Mouse (Mus musculus): ENCODE data around the gene Enc1. TPM values are rescaled to one million over a fixed set of nuclear protein-coding genes. Genes with fewer than 3 reads are reported as not detected.
"Not testable (repeated sequence)": the region's sequence is repeated elsewhere in the genome, so short reads cannot be mapped to it uniquely, and the experiment has no call there.

The Enc1 gene
- total RNA-seq, 2 experiments from 2014 or later, result 1.1 to 4.8 TPM

GRCm38 (mm10) chr13:97259271-97259670 lies 18.4 kb downstream of the Enc1 start:
- intact Hi-C loops (cut with DNase I), result no loop called here
- TF ChIP-seq CTCF (IDR thresholded peaks at IDR 0.05), result no peak
- Histone ChIP-seq H3K27ac (no peak overlapping the region), H3K4me3 (no peak overlapping the region)
- no peak for DNase-seq

DNA sequence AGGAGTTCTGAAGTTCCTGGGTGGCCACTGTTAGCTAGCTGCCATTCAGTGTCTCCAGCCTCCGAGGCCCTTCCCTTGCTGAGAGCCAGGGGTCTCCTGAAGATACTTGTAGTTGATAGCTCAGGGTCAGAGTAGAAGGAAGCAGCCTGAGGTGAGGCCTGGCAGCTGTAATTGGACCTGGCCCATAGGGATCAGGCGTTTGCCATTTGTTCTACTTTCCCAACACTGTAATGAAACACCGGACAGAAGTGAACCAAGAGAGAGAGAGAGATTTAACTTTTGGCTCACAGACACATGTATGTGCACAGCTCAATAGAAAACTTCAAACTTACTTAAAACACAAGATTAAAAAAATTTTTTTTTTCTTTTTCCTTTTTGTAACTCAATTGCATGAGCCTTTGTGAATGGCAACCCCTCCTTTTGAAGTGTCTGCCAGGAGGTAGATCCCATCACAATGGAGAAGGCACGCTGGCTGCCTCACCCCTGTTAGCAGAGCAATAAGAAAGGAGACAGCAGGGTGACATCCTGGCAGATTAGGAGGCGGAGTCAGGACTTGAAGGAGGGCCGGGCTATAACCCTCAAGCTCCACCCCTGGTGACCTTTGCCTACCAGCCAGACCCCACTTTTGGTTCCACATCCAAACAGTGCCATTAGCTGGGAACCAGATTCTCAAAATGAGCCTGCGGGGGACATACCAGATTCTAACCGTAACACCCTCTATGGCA lies 19.7 kb downstream of the Enc1 start:
- intact Hi-C loops (cut with DNase I), result no loop called here
- no peak for TF ChIP-seq CTCF (IDR thresholded peaks at IDR 0.05)
- no peak for DNase-seq
- Histone ChIP-seq H3K27ac (no peak overlapping the region), H3K4me3 (no peak overlapping the region)

GRCm38 (mm10) chr13:97261549-97261948 lies 20.6 kb downstream of the Enc1 start:
- TF ChIP-seq CTCF (IDR thresholded peaks at IDR 0.05), result no peak
- DNase-seq, result no peak
- intact Hi-C loops (cut with DNase I), result no loop called here
- Histone ChIP-seq H3K27ac (no peak overlapping the region), H3K4me3 (no peak overlapping the region)

- H3K4me3 ChIP-seq, result no peak overlapping the region
- DNase-seq, result no peak
- no peak overlapping the region for H3K27ac ChIP-seq
- intact Hi-C loops (cut with DNase I), result no loop called here
- TF ChIP-seq CTCF (IDR thresholded peaks at IDR 0.05), result no peak
Measured at GRCm38 (mm10) chr13:97262676-97263075, 21.8 kb downstream of the Enc1 start.

- intact Hi-C loops (cut with DNase I); H3K4me3 ChIP-seq; DNase-seq; H3K27ac ChIP-seq: not testable (repeated sequence)
Measured at GRCm38 (mm10) chr13:97265534-97265933, 24.6 kb downstream of the Enc1 start.

GRCm38 (mm10) chr13:97270723-97271122 lies 29.8 kb downstream of the Enc1 start:
- Histone ChIP-seq H3K4me3 (no peak overlapping the region), H3K27ac (no peak overlapping the region)
- intact Hi-C loops (cut with DNase I), result no loop called here
- DNase-seq, result no peak
- TF ChIP-seq CTCF (IDR thresholded peaks at IDR 0.05), result no peak

DNA sequence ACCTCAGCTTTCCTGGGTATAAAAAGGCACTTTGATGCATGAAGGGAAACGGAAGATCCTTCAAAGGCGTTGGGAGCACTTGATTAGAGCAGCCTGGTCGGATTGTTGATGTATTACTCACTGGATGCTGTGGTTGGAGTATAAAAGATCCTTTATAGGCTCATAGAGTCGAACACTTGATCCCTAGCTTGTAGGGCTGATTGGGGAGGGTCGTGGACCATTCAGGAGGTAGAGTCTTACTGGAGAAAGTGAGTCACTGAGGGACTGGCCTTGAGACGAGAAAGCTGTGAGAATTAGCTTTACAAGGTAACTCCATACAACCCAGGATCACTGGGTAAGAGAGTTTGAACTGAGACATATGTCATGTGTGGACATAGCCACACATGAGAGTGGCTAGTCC lies 30.7 kb downstream of the Enc1 start:
- intact Hi-C loops (cut with DNase I), result no loop called here
- Histone ChIP-seq H3K27ac (no peak overlapping the region), H3K4me3 (no peak overlapping the region)
- DNase-seq, result no peak
- no peak for TF ChIP-seq CTCF (IDR thresholded peaks at IDR 0.05)

DNA sequence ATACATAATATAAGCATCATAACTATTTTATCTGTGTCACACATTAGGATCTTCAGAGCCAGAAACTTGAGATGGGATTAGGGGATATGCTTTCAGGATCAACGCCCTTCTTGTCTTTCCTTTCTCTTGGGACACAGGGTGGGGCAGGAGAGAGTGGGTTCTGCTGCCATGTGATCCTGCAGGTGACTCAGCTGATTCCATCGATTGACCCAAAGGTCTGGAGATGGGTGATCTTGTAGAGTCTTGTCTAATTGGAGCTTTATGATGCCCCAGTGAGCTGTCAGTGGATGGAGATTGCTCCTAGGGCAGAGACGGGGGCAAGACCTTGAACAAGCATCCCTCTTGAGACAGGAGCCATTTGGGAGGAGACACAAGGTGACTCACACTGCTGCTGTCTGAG lies 33.9 kb downstream of the Enc1 start:
- no peak for DNase-seq
- Histone ChIP-seq H3K27ac (no peak overlapping the region), H3K4me3 (no peak overlapping the region)
- TF ChIP-seq CTCF (IDR thresholded peaks at IDR 0.05), result no peak
- intact Hi-C loops (cut with DNase I), result no loop called here

GRCm38 (mm10) chr13:97275482-97275881 lies 34.6 kb downstream of the Enc1 start:
- no peak for TF ChIP-seq CTCF (IDR thresholded peaks at IDR 0.05)
- intact Hi-C loops (cut with DNase I), result no loop called here
- no peak for DNase-seq
- Histone ChIP-seq H3K4me3 (no peak overlapping the region), H3K27ac (no peak overlapping the region)

GRCm38 (mm10) chr13:97282051-97282910 lies 41.4 kb downstream of the Enc1 start:
- no peak for TF ChIP-seq CTCF (IDR thresholded peaks at IDR 0.05)
- H3K4me3 ChIP-seq, result peak overlapping the region; percentile 31
- intact Hi-C loops (cut with DNase I), result no loop called here
- no peak overlapping the region for H3K27ac ChIP-seq
- DNase-seq, result peak; percentile 19

DNA sequence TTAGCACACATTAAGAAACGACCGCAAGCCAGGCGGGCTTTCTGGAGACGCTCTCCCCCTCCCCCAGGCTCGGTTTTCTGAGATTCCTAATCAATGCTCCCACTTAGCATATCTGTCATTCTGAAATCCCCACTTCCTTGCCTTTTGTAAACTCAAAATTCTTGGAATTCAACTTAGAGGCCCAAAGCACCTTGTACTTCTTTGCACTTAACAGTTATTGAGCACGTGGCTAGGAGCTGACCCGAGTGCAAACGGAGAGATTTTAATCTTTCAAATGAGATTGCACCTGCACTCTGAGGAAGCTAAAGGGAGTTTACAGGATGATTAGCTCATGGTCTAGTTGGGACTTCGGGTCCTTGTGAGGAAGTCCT lies 42.0 kb downstream of the Enc1 start:
- no peak for DNase-seq
- no peak for TF ChIP-seq CTCF (IDR thresholded peaks at IDR 0.05)
- H3K27ac ChIP-seq, result no peak overlapping the region
- intact Hi-C loops (cut with DNase I), result no loop called here
- H3K4me3 ChIP-seq, result no peak overlapping the region

- no peak for TF ChIP-seq CTCF (IDR thresholded peaks at IDR 0.05)
- Histone ChIP-seq H3K4me3 (no peak overlapping the region), H3K27ac (no peak overlapping the region)
- DNase-seq, result no peak
- intact Hi-C loops (cut with DNase I), result no loop called here
Measured at GRCm38 (mm10) chr13:97287046-97287445, 46.1 kb downstream of the Enc1 start.

- no peak for DNase-seq
- Histone ChIP-seq H3K27ac (no peak overlapping the region), H3K4me3 (no peak overlapping the region)
- intact Hi-C loops (cut with DNase I), result no loop called here
- no peak for TF ChIP-seq CTCF (IDR thresholded peaks at IDR 0.05)
Measured at GRCm38 (mm10) chr13:97290747-97291146, 49.8 kb downstream of the Enc1 start.
